ENCODE assay signal across 12 mouse cellular contexts in genomic region chr11:99090391-99090790, GRCm38 (mm10). TPM values are rescaled to one million over a fixed set of nuclear protein-coding genes. Genes with fewer than 3 reads are reported as not detected.
"Had no signal": no experiment of that assay in that cellular context is flagged by ENCODE, and none has a peak within 500 bp of the region (broad histone marks: within the 10 kb centered on the region; RNA-seq: fewer than 3 reads in every experiment).

No protein-coding gene starts in this region.

- H3K36me3 ChIP-seq: limb, embryonic 13.5 days; midbrain, embryonic 12.5 days; neural tube, embryonic 13.5 days had no signal

- ATAC-seq: midbrain, embryonic 16.5 days had no signal

- H3K9ac ChIP-seq: limb, embryonic 13.5 days; liver, embryonic 14.5 days; midbrain, embryonic 12.5 days; neural tube, embryonic 13.5 days had no signal

- H3K27ac ChIP-seq: limb, embryonic 13.5 days; liver, embryonic 14.5 days; midbrain, embryonic 12.5 days; neural tube, embryonic 13.5 days had no signal

- H3K4me1 ChIP-seq: midbrain, embryonic 12.5 days; neural tube, embryonic 13.5 days had no signal

- H3K9me3 ChIP-seq: midbrain, embryonic 12.5 days; neural tube, embryonic 13.5 days had no signal

- H3K4me3 ChIP-seq: limb, embryonic 13.5 days; midbrain, embryonic 12.5 days; neural tube, embryonic 13.5 days had no signal

- H3K4me2 ChIP-seq: limb, embryonic 13.5 days; midbrain, embryonic 12.5 days; neural tube, embryonic 13.5 days had no signal

- DNase-seq: kidney, adult 18-20 months; kidney, postnatal 36 days; left cerebral cortex, postnatal 4 days; lung, adult 18-20 months; right cerebral cortex, adult 18-20 months; right cerebral cortex, postnatal 25 days had no signal

- H3K27me3 ChIP-seq: limb, embryonic 13.5 days; neural tube, embryonic 13.5 days had no signal

RNA-seq across cellular contexts. Expression of gene Tns4, which starts 1.3 kb away (rescaled TPM):
- total RNA-seq: left cerebral cortex, postnatal 4 days; megakaryocyte-erythroid progenitor cell, adult 5-6 weeks had no signal
